Mouse (Mus musculus) spleen, adult 2 months (tissue): ENCODE measurements around the gene Zfp65. TPM values are rescaled to one million over a fixed set of nuclear protein-coding genes. Genes with fewer than 3 reads are reported as not detected.
"Not testable (repeated sequence)": the region's sequence is repeated elsewhere in the genome, so short reads cannot be mapped to it uniquely, and the experiment has no call there.

ENCODE experiments used
- DNase-seq, 2 experiments: peaks; one replicate each; pipeline versions ENCODE4 v3.0.0 to v3.0.0-alpha.2; 2012 to 2021; ENCODE audit warnings: low spot score in 2 of 2, low read depth in 1 of 2
- H3K27ac ChIP-seq: fragments of 200-500 bp; 2 replicates; pipeline ENCODE4 v1.5.1; 2012; ENCODE audit warnings: low read length, inconsistent platforms; ENCODE audit not compliant: insufficient read depth
- H3K27me3 ChIP-seq: fragments of 200-500 bp; 2 replicates; pipeline ENCODE4 v1.6.1; 2012; ENCODE audit warnings: mild to moderate bottlenecking, moderate library complexity, low read length, inconsistent platforms; ENCODE audit not compliant: control insufficient read depth, insufficient read depth
- H3K36me3 ChIP-seq: fragments of 200-500 bp; 2 replicates; pipeline ENCODE4 v1.6.1; 2012; ENCODE audit warnings: mild to moderate bottlenecking, low read length, inconsistent platforms; ENCODE audit not compliant: control insufficient read depth, insufficient read depth
- H3K4me1 ChIP-seq: fragments of 200-500 bp; 2 replicates; pipeline ENCODE4 v1.6.1; 2011; ENCODE audit warnings: inconsistent platforms; ENCODE audit not compliant: control insufficient read depth, insufficient read depth, insufficient read length
- H3K4me3 ChIP-seq: fragments of 200-500 bp; 2 replicates; pipeline ENCODE4 v1.5.1; 2011; ENCODE audit warnings: mild to moderate bottlenecking, inconsistent platforms; ENCODE audit not compliant: insufficient read depth, insufficient read length; ENCODE audit errors: extremely low read depth
- CTCF ChIP-seq: fragments of 200-500 bp; IDR thresholded peaks from 2 replicates; pipeline ENCODE4 v1.5.1; 2011; ENCODE audit warnings: mild to moderate bottlenecking, inconsistent platforms; ENCODE audit not compliant: insufficient read depth, insufficient read length, insufficient replicate concordance; ENCODE audit errors: extremely low read depth
- POLR2A ChIP-seq: fragments of 200-500 bp; IDR thresholded peaks from 2 replicates; pipeline ENCODE4 v1.6.1; 2011; ENCODE audit warnings: low read depth, low read length, inconsistent platforms
- WGBS: fragments of 180-500 bp; shearing (Covaris S2); methylation state at CpG from one replicate; pipeline ENCODE4 v1.1.7; 2018; 5-methylcytosine and 5-hydroxymethylcytosine counted together
- polyA plus RNA-seq: library from polyadenylated mRNA; depleted of rRNA; stranded (reverse); fragments of >200 nt; gene quantifications from 2 replicates; pipeline ENCODE4 v1.2.3, GENCODE M21; 2012; rRNA removed

Zfp65 gene
- polyA plus RNA-seq, 1 experiment, result 0.77 TPM

- H3K4me1 ChIP-seq, H3K36me3 ChIP-seq, H3K27ac ChIP-seq, H3K27me3 ChIP-seq: not testable (repeated sequence)
- peak; percentile 34; the same call in 1 of the 2 replicates for TF ChIP-seq POLR2A
- peak overlapping the region; percentile 72 for H3K4me3 ChIP-seq
- 7% methylated on average over 16 of the region's 16 CpGs for WGBS
- peak; percentile 73 to 82 for DNase-seq
These were observed 45.8 kb downstream of the Zfp65 start for GRCm38 (mm10) chr13:67682959-67683735.

DNA sequence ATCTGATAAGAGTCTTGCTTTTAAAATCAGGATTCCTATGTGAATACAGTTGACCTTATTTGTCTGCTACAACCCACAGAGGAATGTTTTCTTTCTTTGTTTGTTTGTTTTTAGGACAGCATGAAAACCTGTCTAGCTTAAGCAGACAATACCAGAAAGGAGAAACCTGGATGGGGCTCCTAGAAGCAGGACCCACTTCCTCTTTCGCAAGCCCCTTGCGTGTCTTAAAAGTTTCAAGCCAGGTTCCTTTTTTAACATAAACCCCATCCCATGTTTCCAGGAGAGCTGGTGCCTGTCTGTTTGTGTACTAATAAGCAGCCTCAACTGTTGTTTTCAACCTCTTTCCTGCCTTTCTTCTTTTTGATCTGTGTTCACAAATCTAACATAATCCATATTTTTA, 54.1 kb downstream of the Zfp65 start:
- TF ChIP-seq POLR2A (no peak), CTCF (no peak)
- Histone ChIP-seq H3K36me3 (no peaks in the 10 kb centered on the region; the same call in 1 of the 2 replicates), H3K4me1 (no peaks in the 10 kb centered on the region), H3K27ac (no peak overlapping the region), H3K4me3 (no peak overlapping the region), H3K27me3 (no peaks in the 10 kb centered on the region)
- 80% methylated on average over 2 of the region's 2 CpGs for WGBS
- no peak for DNase-seq

Other genes with a start within 250 kb of the Zfp65 start
- 1.9 and 2.8 TPM in 2 replicates for gene Zfp874b, start 244.9 kb downstream of the Zfp65 start, polyA plus RNA-seq
- 0.48 and 0.62 TPM in 2 replicates for gene Zfp58, start 228.6 kb downstream of the Zfp65 start, polyA plus RNA-seq
- not detected in 2 replicates for gene Gm26965, start 203.0 kb downstream of the Zfp65 start, polyA plus RNA-seq
- gene Zfp87, start 203.0 kb downstream of the Zfp65 start, polyA plus RNA-seq, result 8.4 and 13.3 TPM in 2 replicates
- 1.8 and 1.9 TPM in 2 replicates for gene Zfp748, start 175.3 kb downstream of the Zfp65 start, polyA plus RNA-seq
- gene Zfp729b, start 119.5 kb downstream of the Zfp65 start, polyA plus RNA-seq, result 0.29 and 0.33 TPM in 2 replicates
- gene Gm49345, start 91.4 kb downstream of the Zfp65 start, polyA plus RNA-seq, result 0.13 TPM in 1 of 2 replicates, not detected in the other
- 0.39 and 0.57 TPM in 2 replicates for gene Zfp729a, start 91.4 kb downstream of the Zfp65 start, polyA plus RNA-seq
- 2.8 and 4.2 TPM in 2 replicates for gene Zfp738, start 42.1 kb downstream of the Zfp65 start, polyA plus RNA-seq
- gene Zfp85, start 26.1 kb upstream of the Zfp65 start, polyA plus RNA-seq, result 0.26 and 0.46 TPM in 2 replicates
- 0.72 and 0.78 TPM in 2 replicates for gene Zfp493, start 50.5 kb upstream of the Zfp65 start, polyA plus RNA-seq
- gene Zfp273, start 84.6 kb upstream of the Zfp65 start, polyA plus RNA-seq, result 0.19 TPM in 2 replicates
- 0.16 TPM in 1 of 2 replicates, not detected in the other for gene Gm10037, start 101.9 kb upstream of the Zfp65 start, polyA plus RNA-seq
- gene BC048507, start 134.2 kb upstream of the Zfp65 start, polyA plus RNA-seq, result not detected in 2 replicates